Mouse (Mus musculus) kidney, postnatal 0 days (tissue): ENCODE measurements at regions not wholly inside any gene's neighbourhood (a gene's known extent, or its start where the extent isn't known, plus 50 kb on each side); places are given as distances from the start of the nearest gene placed in this dataset.

Experiments
- ATAC-seq: fragments of 200-750 bp; cut with Nextera tagmentation; replicated peaks from 2 replicates; pipeline ENCODE4 v1.8.0; 2017; ENCODE audit warnings: low read depth, moderate number of reproducible peaks, moderate TSS enrichment, moderate library complexity; ENCODE audit not compliant: low FRiP score
- DNase-seq: peaks from one replicate; pipeline ENCODE4 v3.0.0-alpha.2; 2016; ENCODE audit warnings: low spot score
- H3K27ac ChIP-seq: fragments of 300-500 bp; sonication (generic); 2 replicates; pipeline ENCODE4 v1.5.1; 2014; ENCODE audit warnings: mild to moderate bottlenecking
- H3K27me3 ChIP-seq: fragments of 300-500 bp; sonication (generic); 2 replicates; pipeline ENCODE4 v1.6.1; 2014; ENCODE audit warnings: low read length, mixed read lengths; ENCODE audit not compliant: insufficient read depth
- H3K36me3 ChIP-seq: fragments of 300-500 bp; sonication (generic); 2 replicates; pipeline ENCODE4 v1.6.1; 2014; ENCODE audit warnings: low read length, mixed read lengths; ENCODE audit not compliant: insufficient read depth
- H3K4me1 ChIP-seq: fragments of 300-500 bp; sonication (generic); replicated peaks from 2 replicates; pipeline ENCODE4 v1.6.1; 2014; ENCODE audit warnings: antibody characterized with exemption, low read length, mixed read lengths; ENCODE audit not compliant: insufficient read depth
- H3K4me2 ChIP-seq: fragments of 300-500 bp; sonication (generic); 2 replicates; pipeline ENCODE4 v1.6.1; 2014; ENCODE audit warnings: mild to moderate bottlenecking, low read length, moderate library complexity, mixed read lengths
- H3K4me3 ChIP-seq: fragments of 300-500 bp; sonication (generic); replicated peaks from 2 replicates; pipeline ENCODE4 v1.5.1; 2014; ENCODE audit warnings: low read depth, low read length
- H3K9ac ChIP-seq: fragments of 300-500 bp; sonication (generic); 2 replicates; pipeline ENCODE4 v1.6.1; 2014; ENCODE audit warnings: low read depth, low read length
- H3K9me3 ChIP-seq: fragments of 300-500 bp; sonication (generic); replicated peaks from 2 replicates; pipeline ENCODE4 v1.6.1; 2016; ENCODE audit warnings: low read length, inconsistent platforms, mixed read lengths
- CTCF ChIP-seq: IDR thresholded peaks from 2 replicates; pipeline ENCODE4 v1.5.1; 2016; ENCODE audit warnings: antibody characterized with exemption, low read depth, mild to moderate bottlenecking, moderate library complexity
- WGBS: fragments of 180-500 bp; shearing (Covaris S2); extraction: QIAGEN DNeasy Blood & Tissue Kit; methylation state at CpG from one replicate; pipeline ENCODE4 v1.1.7; 2014; 5-methylcytosine and 5-hydroxymethylcytosine counted together

GRCm38 (mm10) chr7:138514171-138514570 is 116.6 kb upstream of the Tcerg1l start:
- Histone ChIP-seq H3K4me1 (no peaks in the 10 kb centered on the region), H3K27ac (no peak overlapping the region), H3K9ac (no peak overlapping the region), H3K4me2 (no peak overlapping the region), H3K9me3 (no peaks in the 10 kb centered on the region), H3K27me3 (no peaks in the 10 kb centered on the region), H3K36me3 (no peaks in the 10 kb centered on the region), H3K4me3 (no peak overlapping the region)
- no peak for TF ChIP-seq CTCF
- no peak for DNase-seq
- 61% methylated on average over 2 of the region's 2 CpGs for WGBS
- ATAC-seq: no peak

- Histone ChIP-seq H3K4me2 (no peak overlapping the region), H3K9me3 (no peaks in the 10 kb centered on the region), H3K27ac (no peak overlapping the region), H3K4me1 (no peaks in the 10 kb centered on the region), H3K27me3 (no peaks in the 10 kb centered on the region), H3K4me3 (no peak overlapping the region), H3K9ac (no peak overlapping the region), H3K36me3 (no peaks in the 10 kb centered on the region)
- 86% methylated on average over 2 of the region's 2 CpGs for WGBS
- no peak for TF ChIP-seq CTCF
- ATAC-seq (no peak), DNase-seq (no peak)
Measured at GRCm38 (mm10) chr7:138505205-138505604, 107.7 kb upstream of the Tcerg1l start.

GRCm38 (mm10) chr7:138503986-138504385 is 106.5 kb upstream of the Tcerg1l start:
- no peak overlapping the region for H3K4me3 ChIP-seq
- H3K4me2 ChIP-seq: no peak overlapping the region
- H3K27me3 ChIP-seq: no peaks in the 10 kb centered on the region
- no peaks in the 10 kb centered on the region for H3K36me3 ChIP-seq
- ATAC-seq (no peak), DNase-seq (peak; percentile 14)
- WGBS: 45% methylated on average over 3 of the region's 3 CpGs
- no peaks in the 10 kb centered on the region for H3K9me3 ChIP-seq
- no peak for TF ChIP-seq CTCF
- no peak overlapping the region for H3K9ac ChIP-seq
- H3K4me1 ChIP-seq: no peaks in the 10 kb centered on the region
- no peak overlapping the region for H3K27ac ChIP-seq

- H3K4me1 ChIP-seq: no peaks in the 10 kb centered on the region
- no peak for TF ChIP-seq CTCF
- ATAC-seq: peak; percentile 40; the same call in 1 of the 2 replicates
- no peak overlapping the region for H3K9ac ChIP-seq
- no peaks in the 10 kb centered on the region for H3K27me3 ChIP-seq
- 43% methylated on average over 3 of the region's 3 CpGs for WGBS
- no peaks in the 10 kb centered on the region for H3K9me3 ChIP-seq
- no peak overlapping the region for H3K4me3 ChIP-seq
- DNase-seq: peak; percentile 64
- H3K4me2 ChIP-seq: no peak overlapping the region
- no peaks in the 10 kb centered on the region for H3K36me3 ChIP-seq
- no peak overlapping the region for H3K27ac ChIP-seq
Measured at GRCm38 (mm10) chr7:138503016-138503415, 105.5 kb upstream of the Tcerg1l start.

GRCm38 (mm10) chr7:138501347-138502014 is 104.0 kb upstream of the Tcerg1l start:
- WGBS: 81% methylated on average over 14 of the region's 14 CpGs
- no peak for DNase-seq
- no peak overlapping the region for H3K4me2 ChIP-seq
- ATAC-seq: no peak
- TF ChIP-seq CTCF: no peak
- H3K27ac ChIP-seq: no peak overlapping the region
- no peak overlapping the region for H3K9ac ChIP-seq
- no peaks in the 10 kb centered on the region for H3K4me1 ChIP-seq
- no peak overlapping the region for H3K4me3 ChIP-seq
- no peaks in the 10 kb centered on the region for H3K27me3 ChIP-seq
- no peaks in the 10 kb centered on the region for H3K36me3 ChIP-seq
- no peaks in the 10 kb centered on the region for H3K9me3 ChIP-seq

GRCm38 (mm10) chr7:138497771-138498170 is 100.2 kb upstream of the Tcerg1l start:
- Histone ChIP-seq H3K27ac (no peak overlapping the region), H3K36me3 (no peaks in the 10 kb centered on the region), H3K9me3 (no peaks in the 10 kb centered on the region), H3K27me3 (no peaks in the 10 kb centered on the region), H3K9ac (no peak overlapping the region), H3K4me3 (no peak overlapping the region), H3K4me1 (no peaks in the 10 kb centered on the region), H3K4me2 (no peak overlapping the region)
- 78% methylated on average over 2 of the region's 2 CpGs for WGBS
- DNase-seq (no peak), ATAC-seq (no peak)
- TF ChIP-seq CTCF: no peak

- no peaks in the 10 kb centered on the region for H3K36me3 ChIP-seq
- H3K27ac ChIP-seq: no peak overlapping the region
- WGBS: 56% methylated on average over 6 of the region's 6 CpGs
- no peaks in the 10 kb centered on the region for H3K9me3 ChIP-seq
- TF ChIP-seq CTCF: peak; percentile 53
- H3K4me2 ChIP-seq: no peak overlapping the region
- no peak overlapping the region for H3K9ac ChIP-seq
- no peak overlapping the region for H3K4me3 ChIP-seq
- no peak for ATAC-seq
- no peaks in the 10 kb centered on the region for H3K4me1 ChIP-seq
- H3K27me3 ChIP-seq: no peaks in the 10 kb centered on the region
- DNase-seq: no peak
Measured at GRCm38 (mm10) chr7:138497202-138497601, 99.7 kb upstream of the Tcerg1l start.
